Mouse (Mus musculus): Measurements from ENCODE around the gene Cd320.

GRCm38 (mm10) chr17:33897114-33897794 lies 54.4 kb downstream of the Cd320 start:
- no peak for TF ChIP-seq TAL1 (IDR thresholded peaks at IDR 0.05; ENCODE audit: low read length)
- TF ChIP-seq GATA1 (IDR thresholded peaks at IDR 0.05; ENCODE audit: low read length), result no peak

Data from erythroblast, embryonic 14.5 days (primary cell).